Mouse (Mus musculus) lung, embryonic 15.5 days (tissue): ENCODE results near the gene C2cd2. TPM values are rescaled to one million over a fixed set of nuclear protein-coding genes. Genes with fewer than 3 reads are reported as not detected.

ENCODE experiments used
- ATAC-seq: fragments of 200-750 bp; cut with Nextera tagmentation; 2 replicates; pipeline ENCODE4 v1.8.0; 2017; ENCODE audit warnings: moderate number of reproducible peaks, borderline replicate concordance; ENCODE audit not compliant: low FRiP score, low TSS enrichment; ENCODE audit errors: extremely low read depth
- H3K27ac ChIP-seq: fragments of 300-500 bp; sonication (generic); 2 replicates; pipeline ENCODE4 v1.5.1; 2015; ENCODE audit warnings: moderate library complexity, mild to moderate bottlenecking, inconsistent platforms
- H3K27me3 ChIP-seq: fragments of 300-500 bp; sonication (generic); 2 replicates; pipeline ENCODE4 v1.6.1; 2015; ENCODE audit warnings: inconsistent platforms
- H3K36me3 ChIP-seq: fragments of 300-500 bp; sonication (generic); 2 replicates; pipeline ENCODE4 v1.6.1; 2015; ENCODE audit warnings: inconsistent platforms
- H3K4me1 ChIP-seq: fragments of 300-500 bp; sonication (generic); 2 replicates; pipeline ENCODE4 v1.6.1; 2015; ENCODE audit warnings: inconsistent platforms
- H3K4me2 ChIP-seq: fragments of 300-500 bp; sonication (generic); 2 replicates; pipeline ENCODE4 v1.6.1; 2015; ENCODE audit warnings: inconsistent platforms, mild to moderate bottlenecking, moderate library complexity
- H3K4me3 ChIP-seq: fragments of 300-500 bp; sonication (generic); 2 replicates; pipeline ENCODE4 v1.5.1; 2015; ENCODE audit warnings: mild to moderate bottlenecking, inconsistent platforms
- H3K9ac ChIP-seq: fragments of 300-500 bp; sonication (generic); 2 replicates; pipeline ENCODE4 v1.6.1; 2015; ENCODE audit warnings: inconsistent platforms
- H3K9me3 ChIP-seq: fragments of 300-500 bp; sonication (generic); 2 replicates; pipeline ENCODE4 v1.6.1; 2016; ENCODE audit warnings: inconsistent platforms
- WGBS: fragments of 180-500 bp; shearing (Covaris S2); methylation state at CpG from one replicate; pipeline ENCODE4 v1.1.7; 2015; 5-methylcytosine and 5-hydroxymethylcytosine counted together
- polyA plus RNA-seq: library from polyadenylated mRNA; unstranded; fragments of >200 nt; fragmentation: Nextera tagmentation; extraction: Ambion mirVana; gene quantifications from 2 replicates; pipeline ENCODE4 v1.2.1, GENCODE M21; 2015

Gene C2cd2
- polyA plus RNA-seq, 1 experiment from 2014 or later = 25.1 TPM

DNA sequence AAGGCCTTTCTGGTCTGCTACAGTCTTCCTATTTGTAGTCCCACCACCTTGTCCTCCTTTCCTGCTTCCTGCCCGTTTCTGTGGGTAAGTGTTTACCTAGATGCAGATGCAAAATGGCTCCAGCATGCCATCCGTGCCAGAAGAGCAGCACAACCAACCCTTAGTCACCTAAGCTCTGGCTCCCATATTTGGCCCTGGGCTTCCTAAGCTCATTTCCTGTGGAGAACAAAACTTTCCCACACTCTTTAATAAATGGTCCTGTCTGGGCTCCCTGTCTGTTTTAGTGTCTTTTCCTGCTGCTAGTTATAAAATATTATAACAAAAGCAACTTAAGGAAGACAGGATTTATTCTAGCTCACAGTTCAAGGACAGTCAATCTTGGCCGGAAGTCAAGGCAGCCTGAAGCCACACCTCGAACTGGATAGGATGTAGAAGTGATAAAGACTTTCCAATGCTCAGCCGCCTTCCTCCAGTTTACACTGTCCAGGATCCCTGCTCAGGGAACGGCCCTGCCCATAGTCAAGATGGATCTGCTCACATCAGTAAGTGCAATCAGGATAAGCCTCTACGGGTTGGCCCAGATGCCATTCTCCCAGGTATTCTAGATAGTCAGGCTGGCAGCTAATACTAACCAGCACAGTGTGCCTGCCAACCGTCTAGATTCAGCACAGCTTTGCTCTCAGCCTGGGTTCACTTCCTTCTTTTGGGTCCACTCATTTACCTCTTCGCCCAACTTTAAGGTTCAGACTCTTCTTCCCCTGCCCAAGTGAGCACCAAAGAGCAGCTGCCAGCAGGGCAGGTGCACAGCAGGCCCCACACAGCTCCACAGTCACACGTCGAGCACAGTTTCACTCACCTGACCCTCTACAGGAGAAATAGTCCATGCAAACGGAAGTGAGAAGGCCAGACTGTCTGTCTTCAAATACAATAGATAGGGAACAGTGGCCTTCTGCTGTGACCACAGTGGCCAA lies 117.1 kb downstream of the C2cd2 start:
- peak overlapping the region; percentile 61 for H3K27ac ChIP-seq

GRCm38 (mm10) chr16:97832154-97832553 lies 130.2 kb downstream of the C2cd2 start:
- 83% methylated on average over 3 of the region's 3 CpGs for WGBS
- H3K27me3 ChIP-seq = no peaks in the 10 kb centered on the region
- no peak overlapping the region for H3K9ac ChIP-seq
- H3K9me3 ChIP-seq = no peaks in the 10 kb centered on the region
- H3K4me1 ChIP-seq = no peaks in the 10 kb centered on the region
- no peak for ATAC-seq
- no peak overlapping the region for H3K4me2 ChIP-seq
- H3K36me3 ChIP-seq = peaks cover 69% of the 10 kb centered on the region
- H3K27ac ChIP-seq = no peak overlapping the region
- no peak overlapping the region for H3K4me3 ChIP-seq

More for the DNA sequence above, 117.1 kb downstream of the C2cd2 start:
- 73% methylated on average over 12 of the region's 12 CpGs for WGBS
- Histone ChIP-seq H3K4me3 (no peak overlapping the region), H3K9me3 (no peaks in the 10 kb centered on the region), H3K27me3 (no peaks in the 10 kb centered on the region), H3K9ac (no peak overlapping the region), H3K36me3 (no peaks in the 10 kb centered on the region; the same call in 1 of the 2 replicates), H3K4me2 (no peak overlapping the region), H3K4me1 (peaks cover 10% of the 10 kb centered on the region)
- ATAC-seq = peak; percentile 52

- H3K9ac ChIP-seq = no peak overlapping the region
- no peaks in the 10 kb centered on the region for H3K27me3 ChIP-seq
- H3K27ac ChIP-seq = no peak overlapping the region
- ATAC-seq = no peak
- H3K36me3 ChIP-seq = peaks cover 36% of the 10 kb centered on the region
- H3K4me3 ChIP-seq = no peak overlapping the region
- H3K9me3 ChIP-seq = no peaks in the 10 kb centered on the region
- WGBS = 97% methylated on average over 1 of the region's 1 CpGs
- H3K4me1 ChIP-seq = no peaks in the 10 kb centered on the region
- H3K4me2 ChIP-seq = no peak overlapping the region
Observed at GRCm38 (mm10) chr16:97828207-97828606, 134.2 kb downstream of the C2cd2 start.

DNA sequence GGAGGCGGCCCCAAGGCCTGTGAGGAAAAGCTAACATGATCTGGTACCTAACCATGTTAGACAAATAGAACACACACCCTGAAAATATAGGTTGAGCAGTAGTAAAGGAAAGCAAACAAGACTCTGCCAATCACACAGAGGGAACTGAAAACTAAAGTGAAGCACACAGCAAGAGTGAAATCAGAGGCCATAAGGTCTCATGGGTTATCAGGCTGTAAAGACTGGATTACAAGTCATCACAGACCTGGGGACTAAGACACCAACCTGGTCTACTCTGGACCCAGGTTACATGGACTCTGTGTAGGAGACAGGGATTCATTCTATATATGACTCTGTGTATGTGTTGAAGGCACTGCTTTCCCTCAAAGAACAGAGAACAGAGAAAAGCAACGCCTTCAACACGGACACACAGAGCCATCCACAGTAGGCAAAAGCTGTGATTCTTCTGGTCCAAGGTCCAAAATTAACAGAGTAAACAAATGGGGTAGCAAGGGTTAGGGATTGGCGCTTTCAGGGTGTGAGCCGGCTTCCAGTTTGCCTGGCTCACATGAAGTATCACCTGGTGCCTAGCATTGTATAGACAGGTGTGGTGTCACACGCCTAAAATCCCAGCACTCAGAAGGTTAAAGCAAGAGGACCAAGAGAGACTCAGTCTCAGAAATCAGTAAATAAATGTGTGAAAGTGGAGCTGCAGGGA lies 138.9 kb downstream of the C2cd2 start:
- Histone ChIP-seq H3K27me3 (no peaks in the 10 kb centered on the region), H3K36me3 (peaks cover 32% of the 10 kb centered on the region), H3K4me1 (no peaks in the 10 kb centered on the region), H3K9ac (no peak overlapping the region), H3K4me2 (no peak overlapping the region), H3K4me3 (no peak overlapping the region), H3K9me3 (no peaks in the 10 kb centered on the region), H3K27ac (no peak overlapping the region)
- ATAC-seq = no peak
- 88% methylated on average over 6 of the region's 6 CpGs for WGBS

GRCm38 (mm10) chr16:97819532-97819931 lies 142.9 kb downstream of the C2cd2 start:
- Histone ChIP-seq H3K27ac (peak overlapping the region; percentile 41), H3K4me1 (no peaks in the 10 kb centered on the region), H3K36me3 (peaks cover 54% of the 10 kb centered on the region), H3K9ac (no peak overlapping the region), H3K4me3 (no peak overlapping the region), H3K27me3 (no peaks in the 10 kb centered on the region), H3K4me2 (no peak overlapping the region), H3K9me3 (no peaks in the 10 kb centered on the region)
- 83% methylated on average over 4 of the region's 4 CpGs for WGBS
- no peak for ATAC-seq

- 92% methylated on average over 1 of the region's 1 CpGs for WGBS
- no peak overlapping the region for H3K4me3 ChIP-seq
- H3K9ac ChIP-seq = no peak overlapping the region
- H3K9me3 ChIP-seq = no peaks in the 10 kb centered on the region
- H3K4me1 ChIP-seq = no peaks in the 10 kb centered on the region
- no peaks in the 10 kb centered on the region for H3K27me3 ChIP-seq
- peaks cover 71% of the 10 kb centered on the region for H3K36me3 ChIP-seq
- no peak overlapping the region for H3K27ac ChIP-seq
- ATAC-seq = no peak
- H3K4me2 ChIP-seq = no peak overlapping the region
Observed at GRCm38 (mm10) chr16:97817414-97817813, 145.0 kb downstream of the C2cd2 start.

GRCm38 (mm10) chr16:97815269-97815668 lies 147.1 kb downstream of the C2cd2 start:
- H3K9me3 ChIP-seq = no peaks in the 10 kb centered on the region
- H3K36me3 ChIP-seq = peaks cover 85% of the 10 kb centered on the region
- H3K4me3 ChIP-seq = no peak overlapping the region
- no peak overlapping the region for H3K27ac ChIP-seq
- H3K4me1 ChIP-seq = no peaks in the 10 kb centered on the region
- no peak overlapping the region for H3K9ac ChIP-seq
- ATAC-seq = no peak
- H3K4me2 ChIP-seq = no peak overlapping the region
- H3K27me3 ChIP-seq = no peaks in the 10 kb centered on the region
- WGBS = 80% methylated on average over 5 of the region's 5 CpGs

- 92% methylated on average over 2 of the region's 2 CpGs for WGBS
- Histone ChIP-seq H3K27ac (no peak overlapping the region), H3K36me3 (peaks cover 88% of the 10 kb centered on the region)
Observed at GRCm38 (mm10) chr16:97814060-97814459, 148.3 kb downstream of the C2cd2 start.

DNA sequence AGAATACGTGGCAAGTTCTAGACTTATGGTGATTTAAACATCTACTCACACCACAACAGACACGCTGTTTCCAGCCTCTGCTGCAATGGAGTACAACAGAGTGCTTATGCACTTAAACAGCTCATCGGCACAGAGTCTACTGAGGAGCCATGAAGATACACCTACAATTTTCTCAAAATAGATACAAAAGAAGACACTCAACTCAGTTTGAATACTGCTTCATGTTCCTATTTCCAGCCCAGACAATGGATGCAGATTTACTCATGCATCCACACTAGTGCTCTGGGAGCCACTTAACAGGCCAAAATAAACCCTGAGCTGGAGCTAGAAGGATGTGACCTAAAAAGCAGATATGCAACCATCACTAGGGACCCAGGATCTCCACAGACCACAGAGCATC lies 153.5 kb downstream of the C2cd2 start:
- Histone ChIP-seq H3K27me3 (no peaks in the 10 kb centered on the region), H3K4me2 (no peak overlapping the region), H3K36me3 (peaks cover 81% of the 10 kb centered on the region), H3K9ac (no peak overlapping the region), H3K4me1 (no peaks in the 10 kb centered on the region), H3K9me3 (no peaks in the 10 kb centered on the region), H3K4me3 (no peak overlapping the region), H3K27ac (no peak overlapping the region)
- no peak for ATAC-seq
- 96% methylated on average over 3 of the region's 3 CpGs for WGBS

More at GRCm38 (mm10) chr16:97814060-97814459, 148.3 kb downstream of the C2cd2 start:
- no peaks in the 10 kb centered on the region for H3K4me1 ChIP-seq
- H3K4me2 ChIP-seq = no peak overlapping the region
- no peak for ATAC-seq
- no peak overlapping the region for H3K4me3 ChIP-seq
- H3K9ac ChIP-seq = no peak overlapping the region
- no peaks in the 10 kb centered on the region for H3K9me3 ChIP-seq
- no peaks in the 10 kb centered on the region for H3K27me3 ChIP-seq

GRCm38 (mm10) chr16:97805646-97806045 lies 156.8 kb downstream of the C2cd2 start:
- ATAC-seq = no peak
- no peak overlapping the region for H3K9ac ChIP-seq
- no peaks in the 10 kb centered on the region for H3K27me3 ChIP-seq
- H3K4me1 ChIP-seq = no peaks in the 10 kb centered on the region
- H3K27ac ChIP-seq = no peak overlapping the region
- H3K4me3 ChIP-seq = no peak overlapping the region
- H3K4me2 ChIP-seq = no peak overlapping the region
- 94% methylated on average over 3 of the region's 3 CpGs for WGBS
- H3K9me3 ChIP-seq = no peaks in the 10 kb centered on the region
- peaks cover 66% of the 10 kb centered on the region for H3K36me3 ChIP-seq
